Mouse (Mus musculus): Measurements from ENCODE around the gene Kctd18. TPM values are rescaled to one million over a fixed set of nuclear protein-coding genes. Genes with fewer than 3 reads are reported as not detected.

Kctd18 gene
- total and polyA plus RNA-seq, 3 experiments: 12.8 to 19.8 (median 14.8) TPM

DNA sequence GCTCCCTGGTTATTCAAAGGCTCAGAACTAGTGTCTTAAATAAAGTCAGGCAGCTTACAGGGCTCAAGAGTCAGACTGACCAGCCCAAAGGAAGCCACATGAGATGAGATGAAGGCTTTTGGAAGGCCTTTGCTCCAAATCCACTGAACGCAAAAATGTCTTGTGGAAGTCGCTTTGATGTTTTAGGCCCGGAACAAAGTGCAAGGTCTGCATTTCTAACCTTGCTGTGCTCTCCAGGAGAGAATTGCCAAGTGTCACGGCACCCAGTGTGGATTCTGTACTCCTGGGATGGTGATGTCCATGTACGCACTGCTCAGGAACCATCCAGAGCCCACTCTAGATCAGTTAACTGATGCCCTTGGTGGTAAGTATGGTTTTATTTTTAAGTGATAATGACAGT, 30.4 kb upstream of the Kctd18 start:
- no peak for TF ChIP-seq USF1 (IDR thresholded peaks at IDR 0.05; ENCODE audit: low read depth, low read length)
- TF ChIP-seq SIN3A (IDR thresholded peaks at IDR 0.05; ENCODE audit: low read length): no peak
- TF ChIP-seq POLR2AphosphoS2 (IDR thresholded peaks at IDR 0.05; ENCODE audit: low read depth, low read length): no peak
- no peak for TF ChIP-seq MAX (IDR thresholded peaks at IDR 0.05; ENCODE audit: low read length)
- TF ChIP-seq NRF1 (IDR thresholded peaks at IDR 0.05; ENCODE audit: low read depth, low read length): no peak
- TF ChIP-seq MXI1 (IDR thresholded peaks at IDR 0.05; ENCODE audit: low read depth, low read length): no peak
- no peak for DNase-seq (ENCODE audit: extremely low read depth)
- in situ Hi-C loops (cut with MboI; ENCODE audit: low pct_ligation_motif_present, low pct_unique_long_range_greater_than_20kb, low sequenced_read_pairs): no loop called here
- no peaks in the 10 kb centered on the region for H3K36me3 ChIP-seq (replicated peaks in 1 of 2; ENCODE audit: control insufficient read depth in 1 of 2, insufficient read depth in 1 of 2, low read length in 1 of 2)
- no peak overlapping the region for H3K4me3 ChIP-seq (replicated peaks in 1 of 3; ENCODE audit: low read depth in 2 of 3, low read length in 2 of 3, poor library complexity in 1 of 3)
- no peak overlapping the region for H3K9ac ChIP-seq (ENCODE audit: insufficient read depth, low read depth)
- H3K4me1 ChIP-seq (ENCODE audit: control insufficient read depth in 1 of 2, insufficient read depth in 2 of 2): peaks cover 0 to 4% of the 10 kb centered on the region in 2 experiments; a peak in 1 of 4 replicates
- dilution Hi-C loops (cut with MboI; ENCODE audit: extremely low pct_ligation_motif_present, extremely low pct_unique_long_range_greater_than_20kb, low sequenced_read_pairs): no loop called here
- no peaks in the 10 kb centered on the region for H3K79me2 ChIP-seq (replicated peaks; ENCODE audit: control insufficient read depth, extremely low read depth, insufficient read depth, poor library complexity, severe bottlenecking)
- H3K9me3 ChIP-seq (replicated peaks; ENCODE audit: low read length): no peaks in the 10 kb centered on the region
- H3K27me3 ChIP-seq (replicated peaks): no peaks in the 10 kb centered on the region
- H3K27ac ChIP-seq (ENCODE audit: insufficient read depth, low read depth): no peak overlapping the region
- no peak overlapping the region for H3K4me2 ChIP-seq (ENCODE audit: insufficient read depth, low read depth, poor library complexity, severe bottlenecking)

DNA sequence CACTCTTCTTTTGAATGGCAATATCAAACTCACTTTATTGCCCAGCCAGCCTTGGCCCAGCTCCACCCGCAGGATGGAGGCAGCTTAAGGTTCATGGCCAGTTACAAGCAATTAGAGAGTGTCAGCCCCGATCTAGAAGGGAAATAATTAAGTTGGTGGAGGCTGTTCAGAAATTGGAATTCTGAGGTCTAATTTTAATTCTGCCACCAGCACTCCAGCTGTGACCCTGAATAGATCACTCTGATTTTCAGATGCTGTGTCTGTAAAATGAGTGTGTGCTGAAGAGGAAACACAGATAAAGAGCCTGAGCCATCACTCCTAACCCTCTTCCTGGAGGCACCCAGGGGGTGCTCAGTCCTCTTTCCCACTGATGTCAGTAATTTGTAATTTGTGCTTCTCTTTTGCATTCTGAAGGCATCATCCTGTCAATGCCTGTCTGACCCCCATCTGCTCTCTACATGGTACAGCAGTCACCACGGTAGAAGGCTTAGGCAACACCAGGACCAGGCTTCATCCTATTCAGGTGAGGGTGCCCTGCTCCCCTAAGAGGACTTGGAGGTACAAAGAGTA, 28.1 kb upstream of the Kctd18 start:
- Histone ChIP-seq H3K9ac (ENCODE audit: insufficient read depth, low read depth) (no peak overlapping the region), H3K4me1 (ENCODE audit: control insufficient read depth in 1 of 2, insufficient read depth in 2 of 2) (peaks cover 0 to 11% of the 10 kb centered on the region in 2 experiments; a peak in 2 of 4 replicates), H3K4me2 (ENCODE audit: insufficient read depth, low read depth, poor library complexity, severe bottlenecking) (no peak overlapping the region), H3K27ac (ENCODE audit: insufficient read depth, low read depth) (no peak overlapping the region), H3K27me3 (replicated peaks) (no peaks in the 10 kb centered on the region), H3K4me3 (replicated peaks in 1 of 3; ENCODE audit: low read depth in 2 of 3, low read length in 2 of 3, poor library complexity in 1 of 3) (no peak overlapping the region), H3K9me3 (replicated peaks; ENCODE audit: low read length) (no peaks in the 10 kb centered on the region), H3K79me2 (replicated peaks; ENCODE audit: control insufficient read depth, extremely low read depth, insufficient read depth, poor library complexity, severe bottlenecking) (no peaks in the 10 kb centered on the region), H3K36me3 (replicated peaks in 1 of 2; ENCODE audit: control insufficient read depth in 1 of 2, insufficient read depth in 1 of 2, low read length in 1 of 2) (no peaks in the 10 kb centered on the region)
- TF ChIP-seq CHD2 (IDR thresholded peaks at IDR 0.05; ENCODE audit: low read length) (no peak), NRF1 (IDR thresholded peaks at IDR 0.05; ENCODE audit: low read depth, low read length) (no peak), RCOR1 (conservative IDR thresholded peaks at IDR 0.05; ENCODE audit: low read depth, low read length) (no peak), SMC3 (IDR thresholded peaks at IDR 0.05; ENCODE audit: low read depth, low read length) (no peak), ETS1 (conservative IDR thresholded peaks at IDR 0.05; ENCODE audit: low read depth, low read length) (no peak), PAX5 (IDR thresholded peaks at IDR 0.05; ENCODE audit: low read length) (no peak), KAT2A (IDR thresholded peaks at IDR 0.05; ENCODE audit: insufficient replicate concordance, low read length) (no peak), USF2 (conservative IDR thresholded peaks at IDR 0.05; ENCODE audit: low read depth, low read length) (no peak), POLR2A (IDR thresholded peaks at IDR 0.05; ENCODE audit: low read depth, low read length) (no peak), ZC3H11A (IDR thresholded peaks at IDR 0.05; ENCODE audit: low read depth, low read length) (no peak), MYC (IDR thresholded peaks at IDR 0.05; ENCODE audit: low read depth, low read length) (no peak), ZMIZ1 (IDR thresholded peaks at IDR 0.05; ENCODE audit: low read depth, low read length) (no peak), NELFE (IDR thresholded peaks at IDR 0.05; ENCODE audit: low read depth, low read length) (no peak), EP300 (IDR thresholded peaks at IDR 0.05; ENCODE audit: low read length) (no peak), MEF2A (IDR thresholded peaks at IDR 0.05; ENCODE audit: borderline replicate concordance, low read depth, low read length) (no peak), MAZ (IDR thresholded peaks at IDR 0.05; ENCODE audit: low read depth, low read length) (no peak)
- DNase-seq (ENCODE audit: extremely low read depth): no peak
- dilution Hi-C loops (cut with MboI; ENCODE audit: extremely low pct_ligation_motif_present, extremely low pct_unique_long_range_greater_than_20kb, low sequenced_read_pairs): no loop called here
- in situ Hi-C loops (cut with MboI; ENCODE audit: low pct_ligation_motif_present, low pct_unique_long_range_greater_than_20kb, low sequenced_read_pairs): no loop called here
